Mouse (Mus musculus) small intestine, adult 2 months (tissue): ENCODE measurements around the gene Nexn.

Experiments
- CTCF ChIP-seq: fragments of 200-500 bp; IDR thresholded peaks from 2 replicates; pipeline ENCODE4 v1.5.1; 2012; ENCODE audit warnings: low read depth, mild to moderate bottlenecking, control low read depth, inconsistent platforms, low read length, moderate library complexity, mixed read lengths; ENCODE audit not compliant: insufficient replicate concordance, insufficient read length; ENCODE audit errors: extremely low read depth
- POLR2A ChIP-seq: fragments of 200-500 bp; IDR thresholded peaks from 2 replicates; pipeline ENCODE4 v1.6.1; 2012; ENCODE audit warnings: low read depth, mild to moderate bottlenecking, control low read depth, inconsistent platforms, low read length, moderate library complexity

GRCm38 (mm10) chr3:152193177-152193576 is 73.0 kb downstream of the Nexn start:
- TF ChIP-seq CTCF (no peak), POLR2A (no peak)
